Mouse (Mus musculus): ENCODE measurements around the gene Fcgr3. TPM values are rescaled to one million over a fixed set of nuclear protein-coding genes. Genes with fewer than 3 reads are reported as not detected.

Gene Fcgr3
- polyA plus RNA-seq, 1 experiment from 2014 or later, result 11.8 TPM

- Histone ChIP-seq H3K27me3 (replicated peaks) (0 out of 2 replicates have a peak, but pooled peaks cover 3% of the 10 kb centered on the region), H3K4me1 (0 out of 2 replicates have a peak, but pooled peaks cover 2% of the 10 kb centered on the region), H3K36me3 (no peaks in the 10 kb centered on the region), H3K27ac (replicated peaks) (peak overlapping the region; percentile 91), H3K9ac (replicated peaks) (peak overlapping the region; percentile 68), H3K9me3 (replicated peaks) (no peaks in the 10 kb centered on the region), H3K4me3 (replicated peaks) (peak overlapping the region; percentile 73), H3K4me2 (peak overlapping the region; percentile 56)
- ATAC-seq (ENCODE audit: low FRiP score), result peak; percentile 95
- WGBS, result under 1% methylated on average over 33 of the region's 33 CpGs
Observed at GRCm38 (mm10) chr1:171044365-171045078, 20.2 kb downstream of the Fcgr3 start.

GRCm38 (mm10) chr1:171043594-171044153 lies 21.1 kb downstream of the Fcgr3 start:
- Histone ChIP-seq H3K9ac (replicated peaks) (peak overlapping the region; percentile 68), H3K27me3 (replicated peaks) (0 out of 2 replicates have a peak, but pooled peaks cover 3% of the 10 kb centered on the region), H3K27ac (replicated peaks) (peak overlapping the region; percentile 91), H3K4me1 (0 out of 2 replicates have a peak, but pooled peaks cover 2% of the 10 kb centered on the region), H3K4me3 (replicated peaks) (peak overlapping the region; percentile 73), H3K9me3 (replicated peaks) (no peaks in the 10 kb centered on the region), H3K4me2 (peak overlapping the region; percentile 55), H3K36me3 (no peaks in the 10 kb centered on the region)
- WGBS, result 68% methylated on average over 3 of the region's 3 CpGs
- no peak for ATAC-seq (ENCODE audit: low FRiP score)

GRCm38 (mm10) chr1:171039880-171040279 lies 24.9 kb downstream of the Fcgr3 start:
- H3K4me1 ChIP-seq, result peaks cover 10% of the 10 kb centered on the region
- H3K27me3 ChIP-seq (replicated peaks), result peaks cover 7% of the 10 kb centered on the region; the same call in 1 of the 2 replicates
- H3K9me3 ChIP-seq (replicated peaks), result no peaks in the 10 kb centered on the region
- no peak overlapping the region for H3K4me3 ChIP-seq (replicated peaks)
- H3K9ac ChIP-seq (replicated peaks), result no peak overlapping the region
- 89% methylated on average over 7 of the region's 7 CpGs for WGBS
- ATAC-seq (ENCODE audit: low FRiP score), result no peak
- H3K27ac ChIP-seq (replicated peaks), result no peak overlapping the region
- H3K4me2 ChIP-seq, result no peak overlapping the region
- H3K36me3 ChIP-seq, result no peaks in the 10 kb centered on the region

- Histone ChIP-seq H3K27ac (replicated peaks) (no peak overlapping the region), H3K4me1 (peaks cover 15% of the 10 kb centered on the region), H3K4me3 (replicated peaks) (0 out of 2 replicates have a peak overlapping the region, but pooled peaks have one; percentile 90), H3K27me3 (replicated peaks) (peaks cover 7% of the 10 kb centered on the region; the same call in 1 of the 2 replicates), H3K9me3 (replicated peaks) (no peaks in the 10 kb centered on the region), H3K36me3 (no peaks in the 10 kb centered on the region), H3K4me2 (peak overlapping the region; percentile 39), H3K9ac (replicated peaks) (no peak overlapping the region)
- no peak for ATAC-seq (ENCODE audit: low FRiP score)
- 78% methylated on average over 6 of the region's 6 CpGs for WGBS
Observed at GRCm38 (mm10) chr1:171039135-171039534, 25.6 kb downstream of the Fcgr3 start.

GRCm38 (mm10) chr1:171037861-171038721 lies 26.6 kb downstream of the Fcgr3 start:
- WGBS, result under 1% methylated on average over 47 of the region's 47 CpGs
- Histone ChIP-seq H3K27me3 (replicated peaks) (peaks cover 7% of the 10 kb centered on the region; the same call in 1 of the 2 replicates), H3K4me3 (replicated peaks) (peak overlapping the region; percentile 90), H3K9ac (replicated peaks) (peak overlapping the region; percentile 90), H3K4me2 (peak overlapping the region; percentile 54), H3K36me3 (no peaks in the 10 kb centered on the region), H3K9me3 (replicated peaks) (no peaks in the 10 kb centered on the region), H3K27ac (replicated peaks) (peak overlapping the region; percentile 90), H3K4me1 (peaks cover 17% of the 10 kb centered on the region)
- ATAC-seq (ENCODE audit: low FRiP score), result peak; percentile 84

- H3K27me3 ChIP-seq (replicated peaks), result peaks cover 8% of the 10 kb centered on the region; the same call in 1 of the 2 replicates
- no peaks in the 10 kb centered on the region for H3K9me3 ChIP-seq (replicated peaks)
- peaks cover 29% of the 10 kb centered on the region for H3K4me1 ChIP-seq
- ATAC-seq (ENCODE audit: low FRiP score), result peak; percentile 71
- no peaks in the 10 kb centered on the region for H3K36me3 ChIP-seq
- peak overlapping the region; percentile 66 for H3K4me2 ChIP-seq
- 2% methylated on average over 22 of the region's 22 CpGs for WGBS
- no peak overlapping the region for H3K27ac ChIP-seq (replicated peaks)
- H3K9ac ChIP-seq (replicated peaks), result peak overlapping the region; percentile 43; the same call in 1 of the 2 replicates
- H3K4me3 ChIP-seq (replicated peaks), result peak overlapping the region; percentile 50
Observed at GRCm38 (mm10) chr1:171036550-171037324, 28.0 kb downstream of the Fcgr3 start.

GRCm38 (mm10) chr1:171035611-171036010 lies 29.1 kb downstream of the Fcgr3 start:
- Histone ChIP-seq H3K4me3 (replicated peaks) (0 out of 2 replicates have a peak overlapping the region, but pooled peaks have one; percentile 1), H3K4me2 (peak overlapping the region; percentile 92), H3K27ac (replicated peaks) (no peak overlapping the region), H3K9ac (replicated peaks) (no peak overlapping the region), H3K27me3 (replicated peaks) (peaks cover 19% of the 10 kb centered on the region; the same call in 1 of the 2 replicates), H3K36me3 (no peaks in the 10 kb centered on the region), H3K4me1 (peaks cover 29% of the 10 kb centered on the region), H3K9me3 (replicated peaks) (no peaks in the 10 kb centered on the region)
- ATAC-seq (ENCODE audit: low FRiP score), result no peak
- WGBS, result 64% methylated on average over 11 of the region's 11 CpGs

- 5% methylated on average over 11 of the region's 11 CpGs for WGBS
- no peak for ATAC-seq (ENCODE audit: low FRiP score)
Observed at GRCm38 (mm10) chr1:171034201-171034600, 30.5 kb downstream of the Fcgr3 start.

GRCm38 (mm10) chr1:171033756-171034155 lies 31.0 kb downstream of the Fcgr3 start:
- Histone ChIP-seq H3K4me3 (replicated peaks) (peak overlapping the region; percentile 59), H3K36me3 (no peaks in the 10 kb centered on the region), H3K27ac (replicated peaks) (no peak overlapping the region), H3K27me3 (replicated peaks) (peaks cover 26% of the 10 kb centered on the region; the same call in 1 of the 2 replicates), H3K9ac (replicated peaks) (peak overlapping the region; percentile 51), H3K4me1 (peaks cover 29% of the 10 kb centered on the region), H3K9me3 (replicated peaks) (no peaks in the 10 kb centered on the region), H3K4me2 (peak overlapping the region; percentile 92)
- peak; percentile 84 for ATAC-seq (ENCODE audit: low FRiP score)
- WGBS, result 0% methylated on average over 20 of the region's 20 CpGs

More at GRCm38 (mm10) chr1:171034201-171034600, 30.5 kb downstream of the Fcgr3 start:
- peak overlapping the region; percentile 59 for H3K4me3 ChIP-seq (replicated peaks)
- no peak overlapping the region for H3K27ac ChIP-seq (replicated peaks)
- peak overlapping the region; percentile 92 for H3K4me2 ChIP-seq
- peaks cover 26% of the 10 kb centered on the region; the same call in 1 of the 2 replicates for H3K27me3 ChIP-seq (replicated peaks)
- no peaks in the 10 kb centered on the region for H3K9me3 ChIP-seq (replicated peaks)
- H3K36me3 ChIP-seq, result no peaks in the 10 kb centered on the region
- peaks cover 29% of the 10 kb centered on the region for H3K4me1 ChIP-seq
- H3K9ac ChIP-seq (replicated peaks), result peak overlapping the region; percentile 31

- ATAC-seq (ENCODE audit: low FRiP score), result no peak
- WGBS, result 0% methylated on average over 16 of the region's 16 CpGs
- Histone ChIP-seq H3K9me3 (replicated peaks) (no peaks in the 10 kb centered on the region), H3K27me3 (replicated peaks) (peaks cover 26% of the 10 kb centered on the region; the same call in 1 of the 2 replicates), H3K4me2 (peak overlapping the region; percentile 92), H3K36me3 (no peaks in the 10 kb centered on the region), H3K27ac (replicated peaks) (no peak overlapping the region; the same call in 1 of the 2 replicates), H3K9ac (replicated peaks) (peak overlapping the region; percentile 51), H3K4me1 (peaks cover 29% of the 10 kb centered on the region), H3K4me3 (replicated peaks) (peak overlapping the region; percentile 59)
Observed at GRCm38 (mm10) chr1:171033196-171033595, 31.5 kb downstream of the Fcgr3 start.

All from neural tube, embryonic 15.5 days (tissue).